Mouse (Mus musculus) ES-Bruce4 (cell line): ENCODE data around the gene Sbf1.

Experiments used
- CTCF ChIP-seq: IDR thresholded peaks from one replicate; pipeline ENCODE4 v1.8.1; 2011; ENCODE audit warnings: low read depth, low read length
- POLR2A ChIP-seq: IDR thresholded peaks from one replicate; pipeline ENCODE4 v1.8.1; 2011; ENCODE audit warnings: low read length; ENCODE audit not compliant: insufficient read depth

DNA sequence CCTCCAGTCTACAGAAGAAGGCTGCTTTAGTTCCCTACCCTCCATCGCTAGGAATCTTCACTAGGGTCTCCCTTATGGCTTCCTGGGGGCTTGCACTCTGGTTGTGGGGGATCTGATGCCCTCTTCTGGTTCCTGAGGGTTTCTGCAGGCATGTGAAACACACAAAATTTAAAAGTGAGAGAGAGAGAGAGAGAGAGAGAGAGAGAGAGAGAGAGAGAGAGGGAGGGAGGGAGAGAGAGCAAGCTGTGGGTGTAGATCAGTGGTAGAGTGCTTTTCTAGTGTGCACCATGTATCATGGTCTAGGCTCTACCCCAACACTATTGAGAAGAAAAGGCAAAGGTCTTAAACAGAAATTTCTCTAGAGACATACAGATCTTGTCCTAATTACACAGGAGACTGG, 26.6 kb upstream of the Sbf1 start:
- TF ChIP-seq POLR2A, result no peak
- peak; percentile 37 for TF ChIP-seq CTCF
